In the genomic region with DNA sequence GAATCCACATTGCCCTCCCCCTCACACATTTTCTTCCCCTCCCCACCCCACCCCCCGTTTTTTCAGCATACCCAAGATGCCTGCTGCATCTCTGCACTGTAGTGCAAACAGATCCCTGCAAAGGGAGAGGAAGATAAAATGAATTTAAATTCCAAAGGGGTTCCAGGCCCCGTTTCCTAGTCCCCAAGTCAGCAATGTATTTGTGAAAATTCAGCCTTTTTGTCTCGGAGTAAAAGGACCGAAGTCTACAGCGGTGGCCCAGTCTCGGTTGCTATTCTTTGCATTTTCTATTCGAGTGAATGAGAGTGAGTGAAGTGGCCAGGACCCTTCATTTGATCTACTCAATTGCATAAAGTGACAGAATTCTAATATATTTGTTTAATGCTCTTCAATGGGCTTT, we compare ENCODE assay signal across 21 mouse cellular contexts. TPM values are rescaled to one million over a fixed set of nuclear protein-coding genes. Genes with fewer than 3 reads are reported as not detected.
DNase-seq lines count a peak whose midpoint lies in the region; ATAC-seq lines count a peak whose summit lies in the region.
"Had no signal": no experiment of that assay in that cellular context is flagged by ENCODE, and none has a peak within 500 bp of the region (broad histone marks: within the 10 kb centered on the region; RNA-seq: fewer than 3 reads in every experiment).

No protein-coding gene starts in this region.

- no peaks in the 10 kb centered on the region for H3K9me3 ChIP-seq in hindbrain, embryonic 12.5 days (replicated peaks)
- no peaks in the 10 kb centered on the region for H3K9me3 ChIP-seq in hindbrain, embryonic 14.5 days (ENCODE audit: control insufficient read depth, low read length)
- H3K9me3 ChIP-seq in midbrain, embryonic 13.5 days: no peaks in the 10 kb centered on the region
- H3K9me3 ChIP-seq: liver, embryonic 15.5 days had no signal

- peak; percentile 72 for ATAC-seq in hindbrain, embryonic 12.5 days (ENCODE audit: low FRiP score)
- ATAC-seq in hindbrain, embryonic 14.5 days (ENCODE audit: low FRiP score): no peak
- no peak for ATAC-seq in midbrain, embryonic 13.5 days

- H3K9ac ChIP-seq in hindbrain, embryonic 12.5 days: no peak overlapping the region
- no peak overlapping the region for H3K9ac ChIP-seq in hindbrain, embryonic 14.5 days
- H3K9ac ChIP-seq in midbrain, embryonic 13.5 days (replicated peaks): no peak overlapping the region
- H3K9ac ChIP-seq: liver, embryonic 15.5 days had no signal

- 5% methylated on average over 7 of the region's 7 CpGs for WGBS in hindbrain, embryonic 12.5 days
- 2% methylated on average over 7 of the region's 7 CpGs for WGBS in hindbrain, embryonic 14.5 days
- under 1% methylated on average over 7 of the region's 7 CpGs for WGBS in midbrain, embryonic 13.5 days

- H3K36me3 ChIP-seq in hindbrain, embryonic 12.5 days: no peaks in the 10 kb centered on the region
- no peaks in the 10 kb centered on the region for H3K36me3 ChIP-seq in hindbrain, embryonic 14.5 days (replicated peaks; ENCODE audit: control insufficient read depth, insufficient read depth)
- H3K36me3 ChIP-seq in midbrain, embryonic 13.5 days: no peaks in the 10 kb centered on the region
- H3K36me3 ChIP-seq: liver, embryonic 15.5 days had no signal

- peaks cover 45% of the 10 kb centered on the region for H3K27me3 ChIP-seq in hindbrain, embryonic 12.5 days
- H3K27me3 ChIP-seq in hindbrain, embryonic 14.5 days (ENCODE audit: control insufficient read depth, insufficient read depth, low read length): peaks cover 62% of the 10 kb centered on the region
- peaks cover 50% of the 10 kb centered on the region for H3K27me3 ChIP-seq in midbrain, embryonic 13.5 days

- H3K4me2 ChIP-seq in hindbrain, embryonic 12.5 days (replicated peaks): no peak overlapping the region
- no peak overlapping the region for H3K4me2 ChIP-seq in hindbrain, embryonic 14.5 days (replicated peaks)
- H3K4me2 ChIP-seq in midbrain, embryonic 13.5 days (replicated peaks): peak overlapping the region; percentile 39; the same call in 1 of the 2 replicates
- H3K4me2 ChIP-seq: heart, embryonic 11.5 days; liver, embryonic 15.5 days had no signal

- peaks cover 25% of the 10 kb centered on the region for H3K4me1 ChIP-seq in hindbrain, embryonic 12.5 days
- H3K4me1 ChIP-seq in hindbrain, embryonic 14.5 days (replicated peaks; ENCODE audit: control insufficient read depth, insufficient read depth, low read length): no peaks in the 10 kb centered on the region; the same call in 1 of the 2 replicates
- peaks cover 48% of the 10 kb centered on the region for H3K4me1 ChIP-seq in midbrain, embryonic 13.5 days (replicated peaks)

- no peak overlapping the region for H3K27ac ChIP-seq in hindbrain, embryonic 12.5 days
- no peak overlapping the region for H3K27ac ChIP-seq in hindbrain, embryonic 14.5 days
- H3K27ac ChIP-seq in midbrain, embryonic 13.5 days: no peak overlapping the region
- H3K27ac ChIP-seq: kidney, postnatal 0 days; layer of hippocampus, adult 2 months; liver, embryonic 15.5 days had no signal

- no peak overlapping the region for H3K4me3 ChIP-seq in hindbrain, embryonic 12.5 days
- H3K4me3 ChIP-seq in hindbrain, embryonic 14.5 days (replicated peaks; ENCODE audit: low read length): no peak overlapping the region
- no peak overlapping the region for H3K4me3 ChIP-seq in midbrain, embryonic 13.5 days (replicated peaks)
- H3K4me3 ChIP-seq: layer of hippocampus, adult 2 months; liver, embryonic 15.5 days had no signal

- DNase-seq in hindbrain, embryonic 14.5 days (ENCODE audit: low spot score): no peak
- DNase-seq in embryo, embryonic 11 days: peak; percentile 58
- DNase-seq in kidney, postnatal 4 days: no peak
- no peak for DNase-seq in urinary bladder, postnatal 36 days (ENCODE audit: low spot score in 2 of 2)
- no peak for DNase-seq in thymus, postnatal 10 days (ENCODE audit: low spot score in 2 of 2)
- DNase-seq: adrenal gland, adult 2 months; cerebellum, adult 9-11 months; heart, postnatal 10 days; kidney, adult 18-20 months; layer of hippocampus, postnatal 36 days; right cerebral cortex, postnatal 14 days; spleen, adult 18-20 months had no signal

RNA-seq across cellular contexts. Expression of a gene that starts 6.4 kb away (rescaled TPM):
- 5.5 and 7.5 TPM in 2 replicates for polyA plus RNA-seq in hindbrain, embryonic 12.5 days (2016; fragmentation: Nextera tagmentation; extraction: Ambion mirVana)
- polyA plus RNA-seq in hindbrain, embryonic 14.5 days (2014; fragmentation: Nextera tagmentation; extraction: Ambion mirVana): 5.2 and 6.1 TPM in 2 replicates
- 14.2 and 20.6 TPM in 2 replicates for polyA plus RNA-seq in midbrain, embryonic 13.5 days (2015; fragmentation: Nextera tagmentation; extraction: Ambion mirVana)
- polyA plus RNA-seq: adrenal gland, adult 2 months; gonadal fat pad, adult 2 months; heart, embryonic 11.5 days; kidney, postnatal 0 days; liver, embryonic 15.5 days; lung, embryonic 16.5 days; urinary bladder, adult 2 months had no signal
